Mouse (Mus musculus): ENCODE measurements around the gene Tmem88.

GRCm38 (mm10) chr11:69416921-69417448, 19.0 kb upstream of the Tmem88 start:
- TF ChIP-seq CTCF (IDR thresholded peaks at IDR 0.05; ENCODE audit: low read depth, low read length) (no peak), POLR2A (IDR thresholded peaks at IDR 0.05; ENCODE audit: extremely low read depth, insufficient read depth, low read length) (no peak)
